Mouse (Mus musculus) megakaryocyte, embryonic 14.5 days (primary cell): Measurements from ENCODE around the gene Pbxip1.

Source experiments
- FLI1 ChIP-seq: IDR thresholded peaks from 2 replicates; pipeline ENCODE4 v1.6.1; 2012; ENCODE audit warnings: low read length, inconsistent platforms, mixed read lengths
- GATA1 ChIP-seq: IDR thresholded peaks from 3 replicates; pipeline ENCODE4 v1.6.1; 2012; ENCODE audit warnings: mixed read lengths, low read length, inconsistent platforms, borderline replicate concordance

DNA sequence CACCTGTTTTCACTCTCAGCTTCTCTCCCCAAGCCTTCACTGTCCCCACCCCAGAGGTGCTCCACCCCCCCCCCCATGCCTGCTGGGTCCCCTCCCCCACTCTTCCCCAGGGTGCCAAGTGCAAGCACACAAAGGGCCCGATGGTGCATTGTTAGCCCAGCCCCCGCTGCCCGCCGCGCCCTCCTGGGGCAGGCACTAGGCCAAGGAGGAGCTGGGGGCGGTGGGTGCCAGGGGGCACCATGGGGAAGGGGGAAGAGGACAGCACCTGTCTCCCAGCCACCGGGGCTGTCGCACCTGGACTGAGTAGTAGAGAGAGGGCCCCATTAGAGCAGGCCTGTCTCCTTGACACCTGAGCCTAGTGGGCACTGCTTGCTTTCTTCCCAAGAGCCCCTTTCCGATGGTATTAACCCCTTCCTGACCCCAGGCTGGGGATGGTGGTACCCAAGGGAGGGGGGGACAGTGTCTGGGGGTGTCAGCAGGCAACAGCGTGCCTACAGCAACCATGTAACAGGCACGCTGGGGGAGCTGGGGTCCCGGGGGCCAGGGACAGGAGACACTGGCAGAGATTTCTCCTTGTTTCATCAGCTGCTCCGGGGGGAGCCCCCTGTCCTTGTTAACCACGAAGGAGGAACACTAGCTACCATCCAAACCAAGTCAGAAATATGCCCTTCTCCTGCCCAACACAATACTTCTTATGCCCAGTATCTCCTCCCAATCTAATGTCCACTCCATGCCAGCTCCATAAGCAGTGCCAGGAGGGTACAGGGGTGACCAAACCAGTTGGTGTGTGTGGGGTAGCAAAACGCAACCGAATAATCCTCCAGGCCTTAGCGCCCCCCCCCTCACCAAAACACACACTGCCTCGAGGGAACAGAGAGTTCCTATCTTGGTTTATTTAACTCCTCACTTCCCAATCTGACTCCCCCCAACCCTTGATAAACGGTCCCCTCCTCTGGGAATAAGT, 45.5 kb upstream of the Pbxip1 start:
- TF ChIP-seq GATA1 (no peak), FLI1 (no peak)
